Mouse (Mus musculus) kidney, adult 2 months (tissue): Measurements from ENCODE around the gene Pus3.

Experiments
- CTCF ChIP-seq: fragments of 200-500 bp; conservative IDR thresholded peaks from 2 replicates; pipeline ENCODE4 v1.5.1; 2011; ENCODE audit warnings: low read depth, mild to moderate bottlenecking, control low read depth, low read length, moderate library complexity, mixed read lengths; ENCODE audit not compliant: insufficient read depth, insufficient read length
- POLR2A ChIP-seq: fragments of 200-500 bp; IDR thresholded peaks from one replicate; pipeline ENCODE4 v1.6.1; 2011; ENCODE audit warnings: low read depth, low read length, control low read depth

DNA sequence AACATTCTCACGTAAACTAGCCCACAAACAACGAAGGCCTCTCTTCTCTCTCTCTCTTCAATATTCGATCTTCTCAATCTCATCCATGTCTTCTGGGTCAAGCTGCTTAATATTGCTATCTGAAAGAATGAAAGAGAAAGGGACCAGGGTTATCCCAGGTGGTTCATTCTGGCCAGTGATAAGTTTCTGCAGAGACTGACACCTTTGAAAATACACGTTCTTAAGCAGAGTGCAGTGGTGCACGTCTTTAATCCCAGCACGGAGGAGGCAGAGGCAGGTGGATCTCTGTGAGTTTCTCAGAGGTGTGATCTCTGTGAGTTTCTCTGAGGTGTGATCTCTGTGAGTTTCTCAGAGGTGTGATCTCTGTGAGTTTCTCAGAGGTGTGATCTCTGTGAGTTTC is 16.5 kb upstream of the Pus3 start:
- no peak for TF ChIP-seq POLR2A
- TF ChIP-seq CTCF, result no peak
